Mouse (Mus musculus): ENCODE data around the gene Olfr1224-ps1. TPM values are rescaled to one million over a fixed set of nuclear protein-coding genes. Genes with fewer than 3 reads are reported as not detected.
"Not testable (repeated sequence)": the region's sequence is repeated elsewhere in the genome, so short reads cannot be mapped to it uniquely, and the experiment has no call there.

Olfr1224-ps1 gene
- not detected for total RNA-seq (2021)

DNA sequence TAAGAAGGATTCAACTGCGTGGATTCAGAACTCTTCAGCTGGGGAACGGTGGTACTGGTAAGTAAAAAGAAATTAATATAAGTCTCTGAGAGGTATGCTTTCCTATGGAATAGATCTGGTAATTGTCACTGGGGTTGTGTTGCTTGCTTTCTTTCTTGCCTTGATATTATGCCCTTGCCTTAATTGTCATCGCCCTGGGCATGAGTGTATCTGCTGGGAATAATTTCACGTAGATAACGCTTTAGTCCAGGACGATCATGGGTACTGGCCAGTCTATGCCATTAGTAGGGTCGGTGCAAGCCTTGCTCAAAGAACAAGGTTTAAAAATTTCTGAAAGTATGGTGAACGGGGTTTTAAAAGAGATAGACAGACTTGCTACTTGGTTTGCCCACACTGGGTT, at the start of gene Olfr1224-ps1:
TSS of gene Olfr1224-ps1 (minus strand) at position 101 of the 400 bp plus-strand sequence.
- intact Hi-C loops (cut with DNase I); DNase-seq: not testable (repeated sequence)

DNA sequence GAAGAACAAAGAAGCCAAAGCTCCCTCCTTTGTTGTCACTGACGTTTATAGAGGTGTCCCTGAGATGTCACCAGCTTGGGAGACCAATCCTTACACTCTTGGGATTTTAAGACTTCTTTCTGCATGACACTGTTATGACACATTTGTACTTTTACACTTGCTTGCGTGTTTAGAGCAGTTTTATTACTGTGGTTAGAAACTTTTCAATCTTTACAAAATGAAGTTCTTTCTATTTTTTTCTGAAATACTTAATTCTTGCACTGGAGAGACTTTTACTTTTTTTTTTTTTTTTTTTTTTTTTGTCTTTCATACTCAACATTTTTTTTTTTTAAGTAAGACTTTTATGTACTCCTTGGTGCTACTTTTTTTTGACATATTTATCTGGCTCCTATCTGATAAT, 36.1 kb upstream of the Olfr1224-ps1 start, which contains the start of gene Olfr1226:
TSS of gene Olfr1226 (minus strand) at position 101 of the 400 bp plus-strand sequence.
- DNase-seq, result no peak

DNA sequence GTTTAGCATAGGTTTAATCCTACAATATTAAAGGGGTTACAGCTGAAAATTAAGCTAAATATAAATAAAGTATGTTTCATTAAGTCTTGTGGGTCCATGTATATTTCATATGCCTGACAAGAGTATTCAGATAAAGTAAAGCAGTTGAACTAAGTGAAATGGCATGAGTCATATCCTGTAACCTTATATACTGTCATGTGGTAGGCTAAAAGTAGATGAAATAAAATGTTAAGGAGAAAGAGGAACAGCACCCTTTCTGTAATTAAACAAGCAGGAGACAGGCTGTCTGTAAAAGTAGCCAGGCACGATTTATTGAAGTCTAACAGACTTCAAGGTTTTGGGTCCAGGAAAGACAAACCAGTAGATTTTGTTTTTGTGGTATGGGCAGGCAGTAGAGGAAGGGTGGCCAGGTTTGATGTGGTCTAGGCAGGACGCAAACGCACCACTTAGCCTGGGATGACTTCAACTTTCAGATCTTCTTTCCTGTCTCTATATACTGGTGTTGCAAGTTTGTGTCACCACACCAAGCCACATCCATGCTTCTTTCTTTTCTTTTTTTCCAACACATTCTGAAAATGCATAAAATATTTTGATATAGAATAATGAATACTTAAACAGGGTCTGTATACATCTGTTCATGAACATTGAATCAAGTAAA, 32.6 kb upstream of the Olfr1224-ps1 start:
- DNase-seq, result no peak
- intact Hi-C loops (cut with DNase I), result no loop called here

More for the DNA sequence above, 36.1 kb upstream of the Olfr1224-ps1 start, which contains the start of gene Olfr1226:
- intact Hi-C loops (cut with DNase I), result no loop called here

DNA sequence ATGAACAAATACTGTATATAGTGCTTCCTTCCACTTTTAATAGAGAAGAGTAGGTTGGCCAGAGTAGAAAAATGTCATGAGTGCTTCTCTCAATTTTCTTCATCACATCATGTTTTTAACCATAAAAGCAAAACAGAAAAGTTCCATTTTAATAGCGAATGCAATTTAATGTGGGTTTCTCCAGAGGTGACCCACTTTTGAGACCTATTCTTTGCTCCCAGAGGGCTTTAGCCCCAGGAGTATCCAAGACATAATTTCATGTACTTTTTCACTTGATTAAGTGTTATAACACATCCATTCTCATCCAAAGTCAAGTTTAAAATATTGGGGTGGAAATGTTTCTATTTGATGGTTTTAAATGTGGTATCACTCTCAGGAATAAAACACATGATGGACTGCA, 10.7 kb upstream of the Olfr1224-ps1 start, which contains the start of gene Olfr1225:
TSS of gene Olfr1225 (minus strand) at position 101 of the 400 bp plus-strand sequence.
- intact Hi-C loops (cut with DNase I), result no loop called here
- DNase-seq, result no peak

DNA sequence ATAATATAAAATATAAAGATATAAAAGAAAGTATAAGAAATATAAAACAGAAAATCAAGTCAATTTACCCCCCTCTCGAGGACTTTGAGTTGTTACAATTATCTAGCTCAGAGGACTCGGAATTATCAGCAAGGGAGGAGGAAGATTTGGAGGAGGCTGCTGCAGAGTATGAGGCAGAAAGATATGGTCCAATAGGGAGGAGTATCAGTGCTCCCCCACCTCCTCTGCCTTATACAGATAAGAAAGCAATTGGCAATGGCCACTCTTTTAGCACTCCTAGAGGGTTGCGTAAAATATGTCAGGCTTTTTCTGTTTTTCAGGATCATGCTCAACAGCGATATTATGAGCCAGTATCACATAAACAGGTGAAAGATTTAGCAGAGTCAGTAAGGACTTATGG, 820 bp upstream of the Olfr1224-ps1 start:
- intact Hi-C loops (cut with DNase I); DNase-seq: not testable (repeated sequence)

DNA sequence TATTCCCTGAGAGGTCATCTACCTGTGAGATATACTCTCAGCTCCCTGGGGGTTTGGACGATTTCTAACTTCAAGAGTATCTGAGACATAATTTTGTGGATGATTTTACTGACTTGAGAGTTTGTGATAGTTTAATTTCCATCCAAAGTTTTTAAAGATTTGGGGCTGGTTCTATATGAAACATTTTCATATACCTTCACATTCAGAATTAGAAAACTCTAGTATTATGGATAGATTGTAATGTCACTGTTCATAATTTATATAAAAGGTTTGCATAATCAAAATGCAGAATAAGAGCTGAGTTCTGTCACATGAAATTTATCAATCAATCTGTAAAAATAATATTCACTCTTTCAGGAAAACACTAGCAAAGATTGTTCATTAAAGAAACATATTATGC, 12.4 kb downstream of the Olfr1224-ps1 start, which contains the start of gene Olfr1223:
TSS of gene Olfr1223 (minus strand) at position 101 of the 400 bp plus-strand sequence.
- no peak for DNase-seq
- intact Hi-C loops (cut with DNase I), result no loop called here

DNA sequence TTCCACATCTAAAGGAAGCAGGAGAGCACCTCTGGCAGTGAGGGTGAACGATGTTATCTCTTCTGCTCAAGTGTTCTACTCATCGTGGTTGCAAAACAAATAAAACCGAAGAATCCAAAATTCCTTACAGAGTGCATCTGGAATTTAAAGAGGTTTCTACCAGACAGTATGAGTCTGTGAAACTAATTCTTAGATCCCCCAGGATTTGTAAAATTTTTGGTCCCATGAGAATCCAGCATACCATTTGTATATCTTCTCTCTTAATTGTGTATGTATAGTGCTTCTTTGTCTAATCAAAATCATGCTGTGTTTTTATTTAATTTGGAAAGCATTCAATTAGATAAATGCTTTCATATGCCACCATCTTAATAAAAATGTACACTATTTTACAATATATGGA, 30.9 kb downstream of the Olfr1224-ps1 start, which contains the start of gene Olfr1222:
TSS of gene Olfr1222 (minus strand) at position 101 of the 400 bp plus-strand sequence.
- no peak for DNase-seq
- intact Hi-C loops (cut with DNase I), result no loop called here

DNA sequence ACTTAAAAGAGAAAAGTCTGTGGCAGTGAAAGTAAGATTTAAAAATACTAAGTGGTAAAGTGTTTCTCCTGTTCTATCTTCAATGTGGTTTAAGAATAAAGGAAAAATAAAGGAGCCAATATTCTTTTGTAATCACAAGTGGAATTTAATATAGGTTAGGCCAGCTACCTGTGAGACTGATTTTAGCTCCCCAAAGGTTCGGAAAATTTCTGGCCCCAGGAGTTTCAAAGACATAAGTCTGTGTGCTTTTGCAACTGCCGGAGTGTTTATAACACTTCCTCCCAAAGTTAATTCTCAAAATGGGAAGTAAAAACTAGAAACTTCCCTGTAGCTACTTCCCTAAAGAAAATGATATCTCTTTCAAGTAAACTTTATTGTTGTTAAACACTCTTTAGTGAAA, 46.7 kb downstream of the Olfr1224-ps1 start, which contains the start of gene Olfr1221:
TSS of gene Olfr1221 (minus strand) at position 101 of the 400 bp plus-strand sequence.
- intact Hi-C loops (cut with DNase I), result no loop called here
- DNase-seq, result no peak

DNA sequence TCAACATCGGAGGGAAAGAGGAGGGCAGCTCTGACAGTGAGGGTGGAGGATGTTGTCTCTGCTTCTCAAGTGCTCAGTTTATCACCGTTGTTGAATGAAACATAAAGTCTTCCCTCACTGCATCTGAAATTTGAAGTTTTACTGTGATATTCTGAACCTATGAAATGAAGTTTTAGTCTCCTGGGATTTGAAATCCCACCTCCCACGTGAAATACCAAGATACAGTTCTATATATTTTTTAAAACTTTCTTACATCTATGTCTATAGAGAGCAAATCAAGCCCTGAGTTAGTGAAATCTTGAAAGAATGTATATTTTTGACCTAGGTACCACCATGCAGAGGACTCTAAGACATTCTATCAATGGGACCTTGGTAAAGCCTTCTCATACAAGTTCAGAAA, 57.2 kb downstream of the Olfr1224-ps1 start, which contains the start of gene Olfr1220:
TSS of gene Olfr1220 (minus strand) at position 101 of the 400 bp plus-strand sequence.
- no peak for DNase-seq
- intact Hi-C loops (cut with DNase I), result no loop called here

DNA sequence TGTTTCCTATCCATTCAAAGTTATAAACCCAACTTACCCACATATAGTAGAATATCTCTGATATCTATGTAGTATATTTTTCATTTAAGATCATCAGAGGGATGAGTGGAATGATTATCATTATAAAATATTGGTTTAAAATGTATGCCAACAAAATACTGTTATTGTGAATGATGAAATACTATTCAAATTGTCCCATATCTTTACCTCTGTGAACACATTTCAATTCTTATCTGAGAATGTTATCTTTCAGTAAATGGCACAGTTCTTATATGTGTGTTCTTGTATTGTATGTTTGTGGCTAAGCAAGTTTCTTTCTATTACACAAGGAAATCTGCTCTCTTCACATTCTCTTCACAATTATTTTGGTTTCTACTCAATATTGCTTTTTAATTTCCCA, 58.2 kb downstream of the Olfr1224-ps1 start:
- no peak for DNase-seq
- intact Hi-C loops (cut with DNase I), result no loop called here

Other genes with a start within 250 kb of the Olfr1224-ps1 start
- gene Olfr1209, start 248.9 kb downstream of the Olfr1224-ps1 start, total RNA-seq (2021), result not detected
- not detected for gene Olfr1211, start 226.0 kb downstream of the Olfr1224-ps1 start, total RNA-seq (2021)
- not detected for gene Olfr1212, start 210.1 kb downstream of the Olfr1224-ps1 start, total RNA-seq (2021)
- gene Gm13762, start 183.8 kb downstream of the Olfr1224-ps1 start, total RNA-seq (2021), result not detected
- gene Olfr1214, start 171.4 kb downstream of the Olfr1224-ps1 start, total RNA-seq (2021), result not detected
- not detected for gene Olfr1215, start 157.1 kb downstream of the Olfr1224-ps1 start, total RNA-seq (2021)
- gene Olfr1216, start 145.8 kb downstream of the Olfr1224-ps1 start, total RNA-seq (2021), result not detected
- gene Olfr1217, start 132.0 kb downstream of the Olfr1224-ps1 start, total RNA-seq (2021), result not detected
- not detected for gene Olfr1218, start 102.9 kb downstream of the Olfr1224-ps1 start, total RNA-seq (2021)
- gene Olfr1219, start 80.6 kb downstream of the Olfr1224-ps1 start, total RNA-seq (2021), result not detected
- gene Olfr1220, start 57.3 kb downstream of the Olfr1224-ps1 start, total RNA-seq (2021), result not detected
- gene Olfr1221, start 46.8 kb downstream of the Olfr1224-ps1 start, total RNA-seq (2021), result not detected
- not detected for gene Olfr1222, start 31.0 kb downstream of the Olfr1224-ps1 start, total RNA-seq (2021)
- gene Olfr1223, start 12.5 kb downstream of the Olfr1224-ps1 start, total RNA-seq (2021), result not detected
- not detected for gene Olfr1225, start 10.6 kb upstream of the Olfr1224-ps1 start, total RNA-seq (2021)
- gene Olfr1226, start 36.0 kb upstream of the Olfr1224-ps1 start, total RNA-seq (2021), result not detected
- gene Olfr1228, start 90.0 kb upstream of the Olfr1224-ps1 start, total RNA-seq (2021), result not detected
- not detected for gene Olfr1229, start 123.9 kb upstream of the Olfr1224-ps1 start, total RNA-seq (2021)
- gene Olfr1230, start 133.2 kb upstream of the Olfr1224-ps1 start, total RNA-seq (2021), result not detected
- gene Olfr1231, start 143.0 kb upstream of the Olfr1224-ps1 start, total RNA-seq (2021), result not detected
- gene Olfr1232, start 165.6 kb upstream of the Olfr1224-ps1 start, total RNA-seq (2021), result not detected
- not detected for gene Olfr1233, start 178.3 kb upstream of the Olfr1224-ps1 start, total RNA-seq (2021)
- gene Olfr1234, start 200.8 kb upstream of the Olfr1224-ps1 start, total RNA-seq (2021), result not detected
- gene Olfr1238, start 245.6 kb upstream of the Olfr1224-ps1 start, total RNA-seq (2021), result not detected

Measured in left cerebral cortex, postnatal 4 days (tissue).